Mouse (Mus musculus) intestine, embryonic 15.5 days (tissue): ENCODE results near the gene Slc6a17. TPM values are rescaled to one million over a fixed set of nuclear protein-coding genes. Genes with fewer than 3 reads are reported as not detected.

Experiments
- ATAC-seq: fragments of 200-750 bp; cut with Nextera tagmentation; 2 replicates; pipeline ENCODE4 v1.8.0; 2017; ENCODE audit warnings: moderate TSS enrichment, moderate library complexity
- H3K27ac ChIP-seq: fragments of 300-500 bp; sonication (generic); 2 replicates; pipeline ENCODE4 v1.5.1; 2015; ENCODE audit warnings: mild to moderate bottlenecking, inconsistent platforms
- H3K27me3 ChIP-seq: fragments of 300-500 bp; sonication (generic); replicated peaks from 2 replicates; pipeline ENCODE4 v1.6.1; 2015; ENCODE audit warnings: inconsistent platforms
- H3K36me3 ChIP-seq: fragments of 300-500 bp; sonication (generic); 2 replicates; pipeline ENCODE4 v1.6.1; 2015; ENCODE audit warnings: inconsistent platforms
- H3K4me1 ChIP-seq: fragments of 300-500 bp; sonication (generic); replicated peaks from 2 replicates; pipeline ENCODE4 v1.6.1; 2015; ENCODE audit warnings: inconsistent platforms
- H3K4me2 ChIP-seq: fragments of 300-500 bp; sonication (generic); replicated peaks from 2 replicates; pipeline ENCODE4 v1.6.1; 2015; ENCODE audit warnings: mild to moderate bottlenecking, inconsistent platforms
- H3K4me3 ChIP-seq: fragments of 300-500 bp; sonication (generic); replicated peaks from 2 replicates; pipeline ENCODE4 v1.5.1; 2015; ENCODE audit warnings: inconsistent platforms
- H3K9ac ChIP-seq: fragments of 300-500 bp; sonication (generic); 2 replicates; pipeline ENCODE4 v1.6.1; 2015; ENCODE audit warnings: inconsistent platforms
- H3K9me3 ChIP-seq: fragments of 300-500 bp; sonication (generic); 2 replicates; pipeline ENCODE4 v1.6.1; 2016; ENCODE audit warnings: inconsistent platforms
- WGBS: fragments of 180-500 bp; shearing (Covaris S2); methylation state at CpG from one replicate; pipeline ENCODE4 v1.1.7; 2015; 5-methylcytosine and 5-hydroxymethylcytosine counted together
- polyA plus RNA-seq: library from polyadenylated mRNA; unstranded; fragments of >200 nt; fragmentation: Nextera tagmentation; extraction: Ambion mirVana; gene quantifications from 2 replicates; pipeline ENCODE4 v1.2.1, GENCODE M21; 2015

Slc6a17 gene
- polyA plus RNA-seq, 1 experiment from 2014 or later, result 1.0 TPM

DNA sequence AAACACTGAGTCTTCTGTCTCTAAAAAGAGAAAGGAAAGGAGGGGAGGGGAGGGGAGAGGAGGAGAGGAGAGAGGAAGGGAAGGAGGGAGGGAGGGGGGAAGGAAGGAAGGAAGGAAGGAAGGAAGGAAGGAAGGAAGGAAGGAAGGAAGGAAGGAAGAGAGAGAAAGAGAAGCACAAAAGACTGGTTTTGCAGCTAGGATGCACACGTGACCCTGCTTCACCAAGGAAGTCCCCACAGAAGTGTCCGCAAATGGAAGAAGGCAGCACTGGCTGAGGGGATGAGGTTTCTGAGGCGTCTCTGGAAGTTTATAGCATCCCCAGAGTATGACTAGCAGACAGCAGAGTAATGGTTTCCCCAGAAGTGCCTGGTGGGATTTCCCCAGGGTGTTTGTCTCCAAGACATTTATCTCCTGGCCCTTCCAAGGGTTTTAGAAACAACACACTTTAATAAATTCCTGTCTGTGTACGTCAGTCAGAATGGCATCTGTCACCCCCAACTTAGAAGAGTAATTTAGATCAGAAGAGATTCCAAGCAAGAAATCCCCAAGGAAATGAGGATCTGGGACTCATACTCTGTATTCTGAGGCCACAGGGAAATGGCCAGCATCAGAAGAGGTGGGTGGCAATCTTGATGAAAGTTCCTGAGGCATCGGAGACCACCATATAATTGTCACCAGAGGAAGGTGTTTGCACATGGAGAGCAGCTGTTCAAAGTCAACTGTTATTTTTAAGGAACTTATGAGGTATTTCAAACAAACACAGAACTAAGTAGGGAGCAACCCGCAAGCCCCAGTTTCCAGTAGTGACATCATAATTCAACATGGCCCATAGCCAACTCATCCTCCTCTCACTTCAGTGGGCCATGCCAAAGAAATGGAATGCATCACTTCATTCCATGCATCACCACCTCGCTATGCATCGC lies 25.6 kb upstream of the Slc6a17 start:
- no peak overlapping the region for H3K4me2 ChIP-seq
- no peak for ATAC-seq
- no peak overlapping the region for H3K27ac ChIP-seq
- WGBS, result 61% methylated on average over 8 of the region's 8 CpGs
- H3K27me3 ChIP-seq, result peaks cover 29% of the 10 kb centered on the region
- H3K36me3 ChIP-seq, result no peaks in the 10 kb centered on the region
- no peaks in the 10 kb centered on the region; the same call in 1 of the 2 replicates for H3K4me1 ChIP-seq
- H3K9ac ChIP-seq, result no peak overlapping the region
- H3K4me3 ChIP-seq, result no peak overlapping the region
- no peaks in the 10 kb centered on the region for H3K9me3 ChIP-seq

DNA sequence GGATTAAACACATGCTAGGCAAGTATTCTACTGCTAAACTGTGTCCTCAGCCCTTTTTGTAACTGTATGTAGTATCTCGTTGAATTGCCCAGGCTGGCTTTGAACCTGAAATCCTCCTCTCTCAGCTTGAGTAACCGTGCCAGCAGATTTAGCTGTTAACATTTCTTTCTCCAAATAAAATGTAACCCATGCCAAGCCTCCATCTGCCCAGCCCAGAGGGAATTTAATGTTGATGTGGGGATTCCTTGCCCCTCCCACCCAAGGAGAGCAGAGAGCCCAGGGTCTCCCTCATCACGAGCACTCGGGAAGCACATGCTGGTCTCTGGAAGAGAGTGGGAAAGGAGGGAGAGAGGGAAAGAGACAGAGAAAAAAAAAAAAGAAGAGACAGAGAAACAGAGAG lies 24.8 kb upstream of the Slc6a17 start:
- ATAC-seq, result no peak
- Histone ChIP-seq H3K36me3 (no peaks in the 10 kb centered on the region), H3K9me3 (no peaks in the 10 kb centered on the region), H3K4me1 (no peaks in the 10 kb centered on the region; the same call in 1 of the 2 replicates), H3K4me2 (no peak overlapping the region), H3K4me3 (no peak overlapping the region), H3K27ac (no peak overlapping the region), H3K9ac (no peak overlapping the region), H3K27me3 (peaks cover 32% of the 10 kb centered on the region)
- 60% methylated on average over 4 of the region's 4 CpGs for WGBS

DNA sequence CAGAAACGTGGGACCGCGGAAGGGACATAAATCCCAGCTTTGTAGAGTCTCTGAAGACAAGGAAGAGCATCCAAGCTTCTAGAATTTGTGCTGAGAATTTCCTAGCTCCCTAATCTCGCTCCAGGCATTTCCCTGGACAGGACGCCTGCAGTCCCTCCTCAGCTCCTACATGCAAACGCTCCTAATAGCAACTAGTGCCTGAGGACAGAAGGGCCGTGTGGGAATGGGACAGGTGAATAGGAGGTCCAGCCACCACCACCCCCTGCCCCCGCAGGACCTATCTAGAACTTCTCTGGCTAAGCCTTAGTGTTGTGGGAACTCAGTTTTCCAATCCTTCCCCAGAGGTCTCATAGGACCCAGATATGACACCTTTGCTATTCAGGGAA lies 19.7 kb upstream of the Slc6a17 start:
- ATAC-seq, result no peak
- H3K4me3 ChIP-seq, result no peak overlapping the region
- 27% methylated on average over 8 of the region's 8 CpGs for whole genome bisulfite sequencing

DNA sequence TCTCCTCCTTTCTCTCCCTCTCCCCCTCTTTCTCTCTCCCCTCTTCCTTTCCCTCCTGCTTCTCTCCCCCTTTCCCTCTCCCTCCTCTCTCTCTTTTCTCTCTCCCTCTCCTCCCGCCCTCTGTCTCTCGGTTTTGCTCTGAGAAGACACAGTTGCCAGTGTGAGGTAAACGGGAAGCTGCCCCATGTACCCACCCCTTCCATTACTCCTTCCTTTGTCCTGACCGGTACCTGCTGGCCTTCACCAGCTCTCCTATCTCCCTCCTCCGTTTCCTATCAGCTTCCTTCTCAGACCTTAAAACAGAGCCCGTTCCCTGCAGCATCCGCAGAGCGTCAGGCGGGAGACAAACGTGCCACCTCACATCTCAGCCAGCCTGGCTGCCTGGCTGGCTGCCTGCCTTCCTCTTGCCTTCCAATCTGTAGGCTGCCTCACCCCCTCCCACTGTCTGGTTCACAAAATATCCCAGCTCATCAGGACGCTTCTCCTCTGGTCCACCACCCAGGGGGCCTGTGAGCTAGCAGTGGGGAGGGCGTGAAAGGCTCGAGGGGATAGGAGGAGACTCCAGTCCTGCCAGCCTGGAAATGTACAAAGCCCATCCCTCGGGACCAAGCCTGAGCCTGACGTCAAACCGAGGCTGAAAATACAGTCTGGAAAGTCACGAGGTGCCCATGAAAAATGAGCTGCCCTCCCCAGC lies 19.1 kb upstream of the Slc6a17 start:
- Histone ChIP-seq H3K36me3 (no peaks in the 10 kb centered on the region), H3K9ac (no peak overlapping the region), H3K4me1 (peaks cover 5% of the 10 kb centered on the region), H3K4me2 (peak overlapping the region; percentile 52), H3K4me3 (no peak overlapping the region), H3K9me3 (no peaks in the 10 kb centered on the region), H3K27ac (no peak overlapping the region), H3K27me3 (peaks cover 26% of the 10 kb centered on the region)
- WGBS, result 4% methylated on average over 17 of the region's 17 CpGs
- ATAC-seq, result peak; percentile 65; the same call in 1 of the 2 replicates

More for the DNA sequence above, 19.7 kb upstream of the Slc6a17 start:
- H3K4me1 ChIP-seq, result peaks cover 5% of the 10 kb centered on the region
- H3K27me3 ChIP-seq, result peaks cover 26% of the 10 kb centered on the region
- H3K36me3 ChIP-seq, result no peaks in the 10 kb centered on the region
- no peaks in the 10 kb centered on the region for H3K9me3 ChIP-seq
- peak overlapping the region; percentile 52 for H3K4me2 ChIP-seq
- H3K9ac ChIP-seq, result no peak overlapping the region
- H3K27ac ChIP-seq, result no peak overlapping the region

DNA sequence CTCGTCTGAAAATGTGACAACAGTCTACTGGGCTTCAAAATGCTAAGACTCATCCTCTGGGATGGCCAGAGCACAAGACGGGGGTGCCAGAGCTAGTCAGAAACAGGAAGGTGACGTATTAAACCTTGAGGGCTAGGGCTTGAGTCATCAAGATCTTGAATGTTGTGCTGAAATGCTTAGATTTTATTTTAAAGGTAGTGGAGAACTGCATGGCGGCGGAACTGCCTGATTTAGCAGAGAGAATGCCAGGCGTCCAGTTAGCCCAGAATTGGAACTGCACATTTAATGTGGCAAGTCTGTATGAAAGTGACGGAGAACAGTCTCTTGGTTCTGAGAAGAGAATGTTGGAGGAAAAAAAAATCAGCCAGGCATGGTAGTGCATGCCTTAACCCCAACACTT lies 17.1 kb upstream of the Slc6a17 start:
- H3K4me1 ChIP-seq, result peaks cover 5% of the 10 kb centered on the region
- 86% methylated on average over 7 of the region's 7 CpGs for WGBS
- no peaks in the 10 kb centered on the region for H3K9me3 ChIP-seq
- no peak overlapping the region for H3K9ac ChIP-seq
- H3K27me3 ChIP-seq, result peaks cover 28% of the 10 kb centered on the region
- no peaks in the 10 kb centered on the region for H3K36me3 ChIP-seq
- no peak overlapping the region for H3K4me2 ChIP-seq
- no peak for ATAC-seq
- H3K4me3 ChIP-seq, result no peak overlapping the region
- H3K27ac ChIP-seq, result no peak overlapping the region

DNA sequence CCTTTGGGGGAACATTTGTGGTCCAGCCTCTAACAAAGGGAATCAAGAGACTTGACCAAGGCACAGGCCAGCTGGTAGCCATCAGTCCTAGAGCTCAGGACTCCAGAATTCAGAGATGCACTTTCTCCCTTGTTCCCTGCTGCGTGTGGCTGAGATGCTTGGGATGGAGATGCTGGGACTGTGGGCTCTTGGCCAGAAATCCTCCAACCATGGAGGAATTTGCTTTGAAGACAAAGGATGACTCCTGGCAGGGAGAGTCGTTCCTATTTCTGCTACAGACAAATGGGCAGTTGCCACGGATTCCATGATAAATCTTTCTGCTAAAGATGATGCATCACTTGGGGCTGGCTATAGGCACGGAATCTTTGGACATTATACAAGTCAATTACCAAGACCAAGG lies 15.7 kb upstream of the Slc6a17 start:
- Histone ChIP-seq H3K4me3 (no peak overlapping the region), H3K4me2 (no peak overlapping the region), H3K9me3 (no peaks in the 10 kb centered on the region), H3K9ac (no peak overlapping the region), H3K27ac (no peak overlapping the region), H3K36me3 (no peaks in the 10 kb centered on the region), H3K27me3 (peaks cover 24% of the 10 kb centered on the region), H3K4me1 (peaks cover 5% of the 10 kb centered on the region)
- 64% methylated on average over 4 of the region's 4 CpGs for WGBS
- ATAC-seq, result no peak

DNA sequence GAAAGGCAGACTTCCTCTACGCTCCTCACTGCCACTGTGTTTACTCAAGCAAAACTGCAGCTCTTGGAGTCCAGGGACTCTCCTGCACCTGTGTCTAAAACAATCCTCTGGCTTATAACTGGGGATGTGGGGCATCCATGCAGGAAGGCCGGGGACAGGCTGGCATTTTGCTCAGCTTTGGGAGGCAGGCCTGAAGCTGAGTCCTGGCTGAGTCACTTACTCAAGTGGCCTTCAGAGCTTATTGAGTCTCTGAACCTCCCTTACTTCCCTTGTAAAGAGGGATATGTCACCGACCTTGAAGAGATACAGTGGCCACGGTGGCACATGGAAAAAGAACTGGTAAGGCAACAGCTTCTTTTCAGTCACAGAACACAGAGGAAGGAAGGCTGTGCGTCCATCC lies 12.8 kb upstream of the Slc6a17 start:
- Histone ChIP-seq H3K4me1 (no peaks in the 10 kb centered on the region), H3K27ac (no peak overlapping the region), H3K4me2 (no peak overlapping the region), H3K27me3 (peaks cover 14% of the 10 kb centered on the region), H3K4me3 (no peak overlapping the region), H3K9me3 (no peaks in the 10 kb centered on the region), H3K9ac (no peak overlapping the region), H3K36me3 (no peaks in the 10 kb centered on the region)
- WGBS, result 80% methylated on average over 5 of the region's 5 CpGs
- ATAC-seq, result no peak

DNA sequence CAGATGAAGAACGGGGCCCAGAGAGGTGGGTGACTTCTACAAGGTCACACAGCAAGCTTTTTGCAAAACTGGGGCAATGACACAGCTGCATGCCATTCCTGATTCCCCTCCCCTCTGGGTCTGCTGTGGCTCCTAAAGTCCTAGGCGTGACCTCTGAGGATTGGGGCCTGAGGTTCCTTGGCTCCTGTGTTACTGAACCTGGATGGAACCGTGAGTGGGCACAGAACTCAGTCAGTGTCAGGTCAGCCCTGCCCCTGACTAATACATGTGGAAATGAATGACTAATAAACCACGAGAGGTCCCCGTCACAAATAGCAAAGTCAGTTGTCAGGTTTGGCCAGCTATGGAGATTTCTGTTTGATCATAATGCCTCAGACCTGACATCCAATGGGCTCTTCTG lies 11.4 kb upstream of the Slc6a17 start:
- H3K36me3 ChIP-seq, result no peaks in the 10 kb centered on the region
- 74% methylated on average over 5 of the region's 5 CpGs for WGBS
- no peak overlapping the region for H3K4me2 ChIP-seq
- H3K27ac ChIP-seq, result no peak overlapping the region
- H3K4me3 ChIP-seq, result no peak overlapping the region
- no peaks in the 10 kb centered on the region for H3K9me3 ChIP-seq
- no peaks in the 10 kb centered on the region for H3K4me1 ChIP-seq
- no peak overlapping the region for H3K9ac ChIP-seq
- peaks cover 11% of the 10 kb centered on the region; the same call in 1 of the 2 replicates for H3K27me3 ChIP-seq
- ATAC-seq, result no peak

DNA sequence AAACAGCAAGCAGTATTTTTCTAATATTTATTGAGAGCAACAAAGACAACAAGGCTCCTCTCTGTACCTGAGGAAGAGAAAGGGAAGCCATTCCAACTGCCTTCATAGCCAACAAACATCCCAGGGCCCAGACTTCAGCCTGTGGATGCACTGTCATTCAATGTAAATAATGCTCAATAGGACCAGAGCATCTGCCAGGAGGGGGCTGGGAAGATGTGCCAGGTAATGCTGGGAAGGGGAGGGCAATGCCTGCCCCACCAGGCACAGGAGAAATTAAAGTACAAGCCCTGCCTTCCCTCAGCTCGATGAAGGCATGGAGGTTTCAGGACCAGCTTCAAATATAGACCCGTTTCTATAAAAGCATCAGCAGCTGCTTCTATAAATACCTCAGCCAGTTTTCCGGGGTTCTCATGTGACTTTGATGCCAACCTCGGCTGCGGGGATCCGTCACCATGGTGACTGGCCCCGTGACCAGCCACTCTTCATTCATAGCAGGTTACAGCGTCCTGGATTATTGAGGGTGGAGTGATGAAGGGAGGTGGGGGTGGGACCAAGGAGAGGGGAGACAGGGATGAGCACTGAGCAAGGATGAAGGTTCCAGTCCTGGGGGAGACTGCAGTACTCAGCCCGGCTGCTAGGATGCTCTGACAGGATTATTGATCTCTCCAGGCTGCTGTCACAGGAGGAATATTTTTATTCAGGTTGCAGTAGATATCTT lies 10.7 kb upstream of the Slc6a17 start:
- Histone ChIP-seq H3K27ac (no peak overlapping the region), H3K9me3 (no peaks in the 10 kb centered on the region), H3K4me3 (no peak overlapping the region), H3K36me3 (no peaks in the 10 kb centered on the region), H3K4me2 (no peak overlapping the region), H3K27me3 (peaks cover 11% of the 10 kb centered on the region; the same call in 1 of the 2 replicates), H3K9ac (no peak overlapping the region), H3K4me1 (no peaks in the 10 kb centered on the region)
- ATAC-seq, result no peak
- 34% methylated on average over 9 of the region's 9 CpGs for WGBS

DNA sequence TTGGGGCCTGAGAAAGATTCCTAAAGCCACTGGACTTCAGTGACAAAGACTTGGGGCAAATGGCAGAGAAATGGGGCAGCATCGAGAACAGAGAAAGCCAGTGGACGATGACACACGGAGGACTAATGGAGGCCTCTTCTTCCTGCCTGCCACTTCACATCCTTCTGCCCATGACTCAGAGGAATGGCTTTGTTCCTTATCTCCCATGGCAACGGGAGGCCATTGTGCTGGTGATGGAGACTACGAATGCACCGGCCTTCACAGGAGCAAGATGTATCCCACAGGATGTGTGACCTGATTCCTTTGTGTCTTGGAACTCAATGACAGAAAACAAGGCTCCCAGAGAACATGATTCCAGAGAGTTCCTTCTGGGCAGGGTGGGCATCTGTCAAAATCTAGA lies 6.7 kb upstream of the Slc6a17 start:
- Histone ChIP-seq H3K9me3 (no peaks in the 10 kb centered on the region), H3K27ac (no peak overlapping the region), H3K9ac (no peak overlapping the region), H3K27me3 (peaks cover 15% of the 10 kb centered on the region; the same call in 1 of the 2 replicates), H3K4me2 (no peak overlapping the region), H3K36me3 (no peaks in the 10 kb centered on the region), H3K4me3 (no peak overlapping the region), H3K4me1 (no peaks in the 10 kb centered on the region)
- WGBS, result 66% methylated on average over 6 of the region's 6 CpGs
- no peak for ATAC-seq

DNA sequence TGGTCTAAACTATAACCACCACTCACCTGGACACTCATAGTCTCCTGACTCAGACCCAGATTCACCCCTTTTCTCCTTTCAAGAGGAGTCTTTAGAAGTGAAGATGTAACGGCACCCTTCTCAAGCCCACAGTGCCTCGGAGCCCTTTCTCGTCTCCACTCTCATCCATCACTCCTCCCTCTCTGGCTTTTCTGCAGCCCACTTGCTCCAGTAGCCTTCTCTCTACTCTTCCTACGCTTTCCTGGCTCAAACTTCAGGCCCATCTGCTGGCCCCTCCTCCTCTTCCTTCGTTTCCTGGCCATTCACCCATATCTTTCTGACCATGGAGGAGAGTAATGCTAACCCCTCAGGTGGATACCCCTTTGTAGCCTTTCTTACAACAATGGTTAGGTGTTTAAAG lies 3.1 kb upstream of the Slc6a17 start:
- H3K4me3 ChIP-seq, result no peak overlapping the region

More for the DNA sequence above, 3.1 kb upstream of the Slc6a17 start:
- WGBS, result 71% methylated on average over 5 of the region's 5 CpGs
- Histone ChIP-seq H3K9me3 (no peaks in the 10 kb centered on the region), H3K9ac (no peak overlapping the region), H3K36me3 (no peaks in the 10 kb centered on the region), H3K27me3 (peaks cover 37% of the 10 kb centered on the region), H3K4me1 (peaks cover 12% of the 10 kb centered on the region), H3K27ac (no peak overlapping the region), H3K4me2 (no peak overlapping the region)
- no peak for ATAC-seq
